Mouse (Mus musculus): ENCODE results near the gene Pdpk1.
"Not testable (repeated sequence)": the region's sequence is repeated elsewhere in the genome, so short reads cannot be mapped to it uniquely, and the experiment has no call there.

The Pdpk1 gene

DNA sequence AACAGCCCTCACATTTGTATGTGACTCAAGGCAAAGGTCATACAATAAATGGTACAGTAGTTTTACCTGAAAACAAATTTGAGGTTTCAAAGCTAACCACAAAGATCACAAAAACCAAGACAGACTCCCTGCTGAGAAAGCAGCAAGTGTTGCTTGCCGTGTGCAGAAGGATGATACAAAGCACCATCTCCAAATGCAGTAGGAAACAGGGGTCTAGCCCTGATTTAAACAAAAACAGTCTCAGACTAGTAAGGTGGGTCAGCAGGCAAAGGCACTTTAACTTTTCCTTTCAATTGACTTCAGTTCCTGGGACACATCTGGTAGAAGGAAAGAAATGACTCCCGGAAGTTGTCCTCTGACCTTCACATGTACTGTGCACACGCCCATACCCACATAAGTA lies 23.9 kb downstream of the Pdpk1 start:
- DNase-seq (ENCODE audit: extremely low read depth, low read depth): no peak

DNA sequence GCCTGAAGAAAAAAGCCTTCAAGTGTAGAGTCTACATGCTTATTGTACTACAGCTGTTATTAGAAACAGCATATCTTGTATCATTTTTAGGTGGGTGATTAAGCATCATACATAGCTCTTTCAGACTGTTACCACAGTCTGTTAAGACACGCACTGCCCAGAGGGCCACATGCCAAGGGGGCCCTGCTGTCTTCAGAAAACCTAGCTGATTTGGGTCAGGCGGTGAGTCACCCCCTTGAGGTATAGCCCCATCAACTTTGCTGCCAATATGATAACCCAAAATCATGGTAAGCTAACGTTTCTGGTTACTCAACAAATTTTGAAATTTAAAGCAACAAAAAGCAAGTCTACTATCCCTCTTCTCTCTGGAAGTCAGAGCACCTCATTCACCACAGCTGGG lies 31.3 kb downstream of the Pdpk1 start:
- DNase-seq (ENCODE audit: extremely low read depth, low read depth): no peak

DNA sequence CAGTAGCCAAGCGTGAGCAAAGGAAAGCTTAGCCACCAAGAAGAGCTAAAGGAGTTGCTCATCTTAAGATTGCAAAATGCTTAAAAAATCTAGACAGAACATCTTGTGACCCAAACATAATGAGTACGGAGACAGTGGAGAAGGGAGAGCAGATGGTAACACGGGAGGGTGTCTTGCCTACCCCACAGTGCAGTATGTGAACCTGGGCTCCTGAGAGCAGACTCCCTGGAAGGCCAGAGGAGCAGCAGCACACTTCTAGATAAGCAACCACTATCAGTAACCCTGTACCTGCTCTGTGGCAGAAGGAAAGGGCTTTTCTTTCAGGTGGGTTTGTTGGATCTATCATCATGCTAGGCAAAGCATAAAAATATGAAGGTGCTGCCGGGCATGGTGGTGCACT lies 37.7 kb downstream of the Pdpk1 start:
- no peak for DNase-seq (ENCODE audit: extremely low read depth, low read depth)

DNA sequence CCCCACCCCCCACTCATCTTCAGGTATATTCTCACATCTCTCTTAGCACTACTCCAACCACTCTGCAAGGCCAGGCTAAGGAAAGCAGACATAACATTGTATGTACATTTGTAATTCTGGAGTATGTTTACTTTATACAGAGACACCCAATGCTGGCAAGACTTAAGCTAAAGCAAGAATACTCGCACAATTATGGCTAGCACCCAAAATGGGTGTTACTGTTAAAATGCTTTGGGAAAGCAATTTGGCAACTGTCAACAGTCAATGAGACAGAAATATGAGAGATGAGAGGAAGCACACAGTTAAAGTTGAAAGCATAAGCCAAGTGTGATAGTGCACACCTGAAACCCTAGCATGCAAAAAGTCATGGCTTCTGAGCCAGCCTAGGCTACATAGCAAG lies 39.5 kb downstream of the Pdpk1 start:
- DNase-seq (ENCODE audit: extremely low read depth, low read depth): no peak

DNA sequence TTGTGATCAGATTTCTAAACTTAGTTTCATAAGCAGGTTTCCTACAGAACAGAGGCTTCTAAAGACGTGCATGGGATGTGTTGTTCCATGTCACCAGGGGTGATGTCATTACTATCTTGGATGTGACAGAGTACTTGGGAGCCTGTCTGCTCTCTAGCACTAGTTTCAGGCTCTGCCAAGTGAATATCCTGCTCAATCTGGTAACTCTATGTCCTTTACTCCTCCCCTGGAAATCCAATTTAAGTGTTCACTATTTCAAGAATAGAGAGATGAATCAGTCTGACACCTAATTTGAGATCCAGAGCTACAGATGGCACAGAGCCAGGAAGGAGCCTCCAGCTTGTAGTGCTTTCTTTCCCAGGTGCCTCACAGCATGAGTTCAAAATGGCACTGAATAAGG lies 41.8 kb downstream of the Pdpk1 start:
- DNase-seq (ENCODE audit: extremely low read depth, low read depth): no peak

DNA sequence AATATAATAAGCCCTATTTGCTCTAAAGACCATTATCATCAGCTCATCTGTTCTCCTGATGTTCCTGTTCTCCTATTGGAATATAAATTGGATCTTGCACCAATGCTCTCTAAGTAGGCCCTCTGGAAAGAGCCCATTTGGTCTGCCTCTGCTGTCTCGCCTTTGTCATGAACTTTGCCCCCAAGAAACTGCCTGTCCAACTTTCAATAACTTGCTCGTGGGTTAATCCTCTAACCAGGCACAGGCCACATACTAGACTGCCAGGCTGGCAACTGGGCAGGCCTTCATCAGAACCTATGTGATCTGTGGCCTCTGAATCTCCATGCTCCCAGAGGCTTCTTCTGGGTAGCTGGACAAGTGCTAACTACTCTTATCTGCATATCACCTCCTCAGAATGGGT lies 45.6 kb downstream of the Pdpk1 start:
- no peak for DNase-seq (ENCODE audit: extremely low read depth, low read depth)

DNA sequence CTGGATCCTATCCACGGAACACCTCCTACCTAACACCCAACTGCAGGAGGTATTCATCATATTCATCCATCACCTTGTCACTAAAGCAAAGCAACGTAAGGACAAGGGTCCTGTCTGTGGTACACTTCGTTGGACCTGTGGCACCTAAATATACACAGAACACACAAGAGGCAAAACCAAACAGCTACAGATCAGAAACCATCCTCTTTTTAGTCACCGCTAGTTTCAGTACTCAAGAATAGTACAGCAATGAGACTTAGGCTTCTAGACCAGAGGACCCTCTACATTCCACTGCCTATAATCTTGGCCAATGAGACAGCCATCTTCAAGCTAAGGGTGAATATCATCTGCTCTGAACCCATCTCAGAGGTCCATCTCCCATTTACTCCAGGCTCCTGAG lies 52.4 kb downstream of the Pdpk1 start:
- DNase-seq (ENCODE audit: extremely low read depth, low read depth): no peak

DNA sequence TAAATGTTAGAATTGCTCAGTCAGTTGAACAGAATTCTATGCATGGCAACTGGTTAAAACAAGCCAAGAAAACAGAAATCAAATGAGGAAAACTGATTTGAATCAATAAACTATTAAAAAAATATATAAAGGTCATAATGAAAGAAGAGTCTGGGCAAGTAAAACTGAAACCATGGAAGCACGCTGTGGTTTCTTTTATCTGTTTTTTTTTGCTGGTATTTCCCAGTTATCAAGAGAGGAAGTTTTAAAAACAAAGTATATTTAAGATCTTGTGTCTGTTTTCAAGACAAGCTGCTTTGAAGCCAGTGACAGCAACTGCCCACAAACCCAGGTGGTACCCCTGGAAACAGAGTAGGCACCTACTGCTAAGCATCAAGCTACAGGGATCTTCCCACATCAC lies 60.1 kb downstream of the Pdpk1 start:
- no peak for DNase-seq (ENCODE audit: extremely low read depth, low read depth)

DNA sequence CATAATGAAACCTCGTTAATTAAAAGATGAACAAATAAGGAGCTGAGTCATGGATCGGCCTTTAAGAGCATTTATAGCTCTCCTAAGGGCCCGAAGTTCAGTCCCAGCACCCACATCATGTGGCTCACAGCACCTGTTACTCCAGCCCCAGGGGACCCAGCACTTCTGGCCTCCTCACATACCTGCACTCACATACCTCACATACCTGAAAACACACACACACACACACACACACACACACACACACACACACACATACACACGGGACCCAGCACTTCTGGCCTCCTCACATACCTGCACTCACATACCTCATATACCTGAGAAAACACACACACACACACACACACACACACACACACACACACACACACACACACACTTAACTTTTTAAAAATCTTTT lies 64.3 kb downstream of the Pdpk1 start:
- DNase-seq (ENCODE audit: extremely low read depth, low read depth): not testable (repeated sequence)

DNA sequence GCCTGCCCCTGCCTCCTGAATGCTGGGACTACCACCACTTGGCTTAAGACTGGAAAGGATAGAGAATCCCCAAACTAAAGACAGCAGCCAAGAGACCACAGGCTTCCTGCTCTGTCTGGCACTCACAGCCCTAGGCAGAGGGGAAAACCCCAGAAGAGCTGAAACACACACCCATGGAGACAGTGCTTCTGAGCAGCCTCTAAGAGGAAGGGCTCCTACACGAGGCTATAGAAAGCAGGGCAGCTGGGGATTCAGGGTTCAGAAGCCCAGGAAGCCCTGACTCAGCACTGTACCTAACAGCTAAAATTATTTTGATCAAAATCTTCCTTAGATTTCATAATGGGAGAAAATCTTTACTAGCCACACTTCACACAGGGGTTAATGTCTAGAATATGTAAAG lies 66.1 kb downstream of the Pdpk1 start:
- DNase-seq (ENCODE audit: extremely low read depth, low read depth): no peak

DNA sequence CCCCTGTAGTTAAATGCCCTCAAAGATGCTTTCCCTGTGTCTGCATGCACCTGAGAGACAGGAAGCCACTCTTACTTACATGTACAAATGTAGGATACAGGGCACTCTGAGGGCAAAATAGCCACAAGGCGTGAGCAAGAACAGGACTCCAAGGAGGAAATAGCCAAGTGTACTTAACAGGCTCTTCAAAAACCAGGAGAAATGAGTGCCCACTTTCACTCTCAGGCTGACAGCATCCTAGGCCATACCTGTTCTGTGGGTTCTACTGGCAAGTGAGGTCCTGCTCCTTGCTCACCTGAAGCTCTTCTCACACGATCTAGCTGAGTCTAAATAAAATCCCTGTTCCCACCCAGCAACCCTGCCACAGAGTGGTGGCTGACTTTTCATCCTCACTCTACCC lies 73.6 kb downstream of the Pdpk1 start:
- no peak for DNase-seq (ENCODE audit: extremely low read depth, low read depth)

DNA sequence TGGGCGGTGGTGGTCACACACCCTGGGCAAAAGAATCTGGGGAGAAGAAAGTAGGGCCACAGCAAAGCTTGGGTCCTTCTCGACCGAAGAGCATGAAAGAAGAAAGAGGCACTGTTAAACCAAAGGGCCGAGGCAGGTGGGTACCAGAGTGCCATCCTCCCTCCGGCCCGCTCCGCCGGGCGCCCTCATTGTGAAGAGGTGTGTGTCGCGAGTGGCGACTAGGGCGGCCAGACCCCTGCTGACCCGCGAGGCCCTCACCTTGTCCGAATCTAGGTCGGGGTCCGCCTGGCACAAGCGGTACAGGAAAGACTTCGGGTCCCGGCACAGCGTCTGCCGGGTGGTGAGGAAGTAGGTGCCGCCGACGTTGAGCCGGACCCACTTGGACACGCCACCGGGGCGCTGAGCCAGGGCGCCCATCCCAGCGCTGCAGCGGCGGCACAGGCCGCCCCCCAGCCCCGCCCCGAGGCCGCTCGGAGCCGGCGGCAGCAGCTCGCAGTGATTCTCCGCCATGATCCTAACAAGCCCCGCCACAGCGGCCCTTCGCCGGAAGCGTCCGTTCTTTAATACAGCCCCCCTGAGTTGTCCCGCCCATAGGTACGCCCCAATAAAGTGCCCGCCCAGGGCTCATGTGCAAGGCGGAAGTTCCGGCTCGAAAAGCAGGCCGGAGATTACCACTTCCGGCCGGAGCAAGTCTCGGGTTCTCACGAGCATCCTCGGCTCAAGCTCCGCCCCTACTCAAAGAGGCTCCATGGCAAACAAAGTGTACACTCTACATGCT lies 77.6 kb downstream of the Pdpk1 start, which contains the start of gene Kctd5:
Kctd5 (minus strand) TSS at position 567 of the 778 bp plus-strand sequence.
- peak; percentile 86 for DNase-seq (ENCODE audit: extremely low read depth, low read depth)

DNA sequence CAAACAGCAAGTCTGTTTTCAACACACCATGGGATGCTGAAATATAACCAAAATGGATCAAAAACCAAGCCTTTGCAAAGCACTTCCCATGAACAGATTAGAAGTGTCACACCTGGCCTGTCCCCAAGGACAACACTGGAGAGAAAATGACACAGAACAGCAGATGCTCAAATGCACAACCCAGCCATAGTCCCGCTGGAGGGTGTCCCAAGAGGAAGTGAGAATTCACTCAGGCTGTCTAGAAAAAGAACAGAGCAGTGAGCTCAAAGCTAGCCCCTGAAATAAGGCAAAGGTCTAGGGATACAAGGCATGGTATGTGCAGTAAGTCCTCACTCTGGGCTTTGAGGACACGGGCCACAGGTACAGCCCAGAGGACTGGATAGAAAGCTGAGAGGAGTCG lies 81.2 kb downstream of the Pdpk1 start:
- DNase-seq (ENCODE audit: extremely low read depth, low read depth): no peak

DNA sequence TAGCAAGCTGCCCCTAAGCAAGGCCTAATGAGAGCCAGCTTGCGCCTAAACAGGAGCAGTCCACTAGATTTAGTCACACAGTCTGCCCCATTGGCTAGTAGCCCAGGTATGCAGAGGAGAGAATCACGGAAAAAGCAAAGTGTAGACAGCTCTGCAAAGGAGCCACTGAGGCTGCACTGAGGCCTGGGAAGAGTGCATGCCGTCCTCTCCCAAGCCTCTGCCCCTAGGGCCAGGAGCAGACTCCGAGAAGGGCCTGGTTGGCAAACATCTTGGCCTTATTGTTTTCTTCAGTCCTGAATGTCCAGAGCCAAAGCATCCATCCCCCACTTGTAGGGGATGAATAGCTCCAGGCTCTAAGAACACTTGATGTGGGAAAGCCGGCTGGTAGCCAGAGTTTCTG lies 82.5 kb downstream of the Pdpk1 start:
- DNase-seq (ENCODE audit: extremely low read depth, low read depth): no peak

DNA sequence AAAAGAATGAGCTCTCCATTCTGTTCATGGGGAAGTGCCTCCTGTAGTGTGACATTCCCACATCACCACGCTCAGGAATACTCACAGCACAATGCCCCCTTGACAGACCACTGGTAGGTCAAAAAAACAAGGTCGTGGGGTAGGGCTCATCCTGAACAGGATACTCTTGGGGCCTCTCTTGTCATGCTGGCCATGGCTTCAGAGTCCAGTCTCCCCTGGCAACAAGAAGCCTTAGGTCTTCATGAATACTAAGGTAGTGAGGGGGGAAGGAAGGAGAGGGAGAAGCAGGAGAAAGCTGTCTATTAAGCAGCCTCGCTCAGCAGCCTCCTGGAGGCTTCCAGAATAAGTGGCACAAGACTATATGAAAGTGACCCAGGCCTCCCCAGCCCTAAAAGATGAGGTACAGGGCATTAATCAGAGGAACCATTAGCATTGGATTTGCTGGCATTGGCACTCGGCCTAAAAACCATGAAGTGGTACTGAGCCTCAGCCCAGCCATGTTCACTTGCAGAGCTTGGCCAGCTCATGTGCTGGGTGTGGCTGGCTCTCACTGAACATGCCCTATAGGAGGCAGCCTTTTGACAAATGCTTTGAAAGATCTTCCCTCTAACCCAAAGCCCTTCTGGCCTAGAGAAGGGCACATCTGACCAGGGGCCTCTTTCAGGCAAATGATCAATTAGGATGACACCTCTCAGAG lies 88.1 kb downstream of the Pdpk1 start:
- no peak for DNase-seq (ENCODE audit: extremely low read depth, low read depth)

DNA sequence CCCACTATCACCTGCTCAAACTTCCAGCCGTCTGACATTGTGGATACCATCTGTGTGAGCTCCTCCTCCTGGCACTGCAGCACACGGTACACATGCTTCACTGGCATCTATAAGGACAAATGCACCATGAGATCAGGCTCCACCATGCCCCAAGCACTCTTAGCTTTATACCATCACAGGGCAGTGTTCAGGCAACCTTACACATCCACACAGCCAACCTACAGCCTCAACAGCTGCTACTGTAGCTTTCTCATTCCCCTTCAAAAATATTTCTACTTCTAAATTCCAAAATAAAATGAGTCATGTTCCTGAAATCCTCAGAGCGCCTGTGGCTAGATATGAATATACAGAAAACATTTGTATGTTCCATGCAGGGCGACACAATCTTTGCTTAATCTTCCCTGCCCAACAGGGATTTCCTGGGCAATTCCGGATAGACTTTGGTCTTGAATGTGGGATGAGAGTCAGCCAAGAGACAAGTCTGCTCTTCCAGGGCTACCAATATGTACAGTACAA lies 92.9 kb downstream of the Pdpk1 start:
- no peak for DNase-seq (ENCODE audit: extremely low read depth, low read depth)

DNA sequence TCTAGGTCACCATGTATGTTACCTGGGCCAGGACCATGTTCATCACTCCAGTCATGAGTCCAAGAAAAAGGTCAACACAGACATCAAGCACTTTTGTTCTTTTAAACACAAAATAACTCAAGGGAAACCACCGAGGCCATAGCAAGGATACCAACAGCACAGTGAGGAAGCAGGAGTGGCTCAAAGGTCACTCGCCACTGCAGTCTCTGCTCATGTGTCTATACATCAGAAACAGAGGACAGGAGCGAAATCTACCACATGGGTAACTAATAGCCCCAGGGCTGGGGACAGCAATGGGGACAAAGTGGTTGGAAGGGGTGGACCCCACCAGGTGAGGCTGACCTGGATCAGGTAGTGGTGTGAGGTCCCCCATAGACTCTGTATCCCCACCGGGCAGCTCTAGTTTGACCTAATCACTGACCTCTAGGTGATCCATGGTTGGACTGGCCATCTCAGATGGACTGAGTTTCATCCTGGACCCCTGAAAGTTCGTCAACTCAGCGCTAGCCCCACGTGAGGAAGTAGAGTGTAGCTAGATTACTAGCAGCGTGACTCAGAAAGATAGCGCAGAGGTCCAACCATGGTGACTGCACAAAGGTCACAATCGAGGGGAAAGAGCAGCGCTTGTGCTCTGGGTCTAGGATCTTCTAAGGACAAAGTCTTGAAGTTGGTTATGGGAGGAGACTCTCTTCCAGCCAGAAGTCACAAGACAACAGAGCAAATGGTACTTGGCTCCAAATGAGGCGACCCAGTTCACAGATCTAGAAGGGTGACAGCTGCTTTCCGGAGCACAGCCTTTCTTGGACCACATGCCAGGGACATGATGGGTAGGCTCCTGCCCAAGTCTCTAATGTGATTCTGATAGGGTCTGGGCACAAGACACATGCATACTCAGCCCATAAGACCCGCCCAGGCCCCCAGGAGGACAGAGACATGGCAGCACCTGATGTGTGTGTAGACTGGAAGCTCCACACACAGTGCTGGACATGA lies 93.8 kb downstream of the Pdpk1 start:
- no peak for DNase-seq (ENCODE audit: extremely low read depth, low read depth)

DNA sequence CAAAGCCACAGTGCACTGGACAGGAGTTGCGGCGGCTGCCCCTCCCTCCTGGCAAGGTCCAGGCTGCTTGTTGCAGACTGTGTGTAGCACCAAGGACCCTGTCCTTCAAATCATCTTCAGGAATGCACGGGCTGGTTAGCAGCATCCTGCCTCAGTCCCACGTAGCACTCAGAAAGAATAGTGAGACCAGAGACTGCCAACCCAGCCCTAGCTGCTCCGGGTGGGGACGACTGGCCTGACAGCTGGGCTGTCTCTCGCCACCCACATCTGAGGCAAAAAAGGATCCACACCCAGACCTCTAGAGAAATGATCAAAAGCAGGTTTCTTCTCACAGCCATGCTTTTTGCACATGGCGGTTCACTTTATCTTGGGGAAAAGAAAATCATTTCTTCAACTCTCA lies 101.7 kb downstream of the Pdpk1 start:
- DNase-seq (ENCODE audit: extremely low read depth, low read depth): no peak

DNA sequence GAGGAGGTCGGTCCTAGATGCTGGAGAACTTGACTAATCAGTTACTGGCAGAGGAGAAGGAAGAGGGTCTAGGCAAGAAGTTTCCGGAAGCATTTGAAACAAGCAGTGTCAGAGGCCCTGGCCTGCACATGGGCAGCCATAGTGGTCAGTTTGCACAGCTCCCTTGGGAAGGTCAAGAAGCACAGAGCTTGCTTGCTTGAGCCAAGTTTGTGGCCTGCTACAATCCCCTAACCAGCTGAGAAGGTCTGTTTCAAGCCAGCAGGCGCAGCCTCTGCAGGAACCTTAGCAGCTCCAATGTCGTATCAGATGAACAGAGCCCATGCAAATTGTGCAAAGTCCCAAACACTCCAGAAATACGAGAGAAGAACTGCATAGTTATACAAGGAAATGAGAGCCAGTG lies 102.7 kb downstream of the Pdpk1 start:
- no peak for DNase-seq (ENCODE audit: extremely low read depth, low read depth)

DNA sequence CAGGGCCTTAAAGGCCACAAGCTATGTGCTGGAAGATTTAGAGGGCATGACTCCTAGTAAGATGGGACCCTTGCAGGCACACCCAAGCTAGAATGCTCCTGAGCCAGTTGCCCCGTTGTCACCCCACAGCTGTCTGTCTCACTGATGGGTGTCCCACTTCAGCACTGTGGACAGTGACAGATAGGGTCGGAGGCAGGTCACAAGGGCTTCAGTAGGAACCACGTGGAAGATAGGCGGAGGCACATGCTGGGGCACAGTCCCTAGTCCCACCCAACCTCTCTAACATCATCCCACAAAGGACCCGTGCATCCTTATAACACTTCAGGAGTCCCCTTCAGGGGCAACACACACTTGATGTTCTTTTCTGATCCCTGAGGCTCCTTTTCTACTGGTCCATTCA lies 104.7 kb downstream of the Pdpk1 start:
- DNase-seq (ENCODE audit: extremely low read depth, low read depth): no peak

DNA sequence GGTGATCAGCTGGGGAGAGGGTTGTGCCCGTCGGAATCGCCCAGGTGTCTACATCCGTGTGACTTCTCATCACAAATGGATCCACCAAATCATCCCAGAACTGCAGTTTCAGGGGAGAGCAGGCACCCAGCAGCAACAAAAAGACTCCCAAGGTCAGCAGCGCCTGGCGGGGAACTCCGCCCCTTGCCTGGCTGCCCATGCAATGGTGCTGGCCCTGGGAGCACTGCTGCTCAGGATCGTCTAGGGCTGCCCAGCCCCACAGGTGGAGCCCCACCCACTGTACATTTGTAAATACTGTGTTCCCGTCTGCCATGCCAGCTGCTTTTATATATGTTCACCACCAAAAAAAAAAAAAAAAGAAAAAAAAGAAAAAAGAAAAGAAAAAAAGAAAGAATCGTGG lies 105.1 kb downstream of the Pdpk1 start:
- no peak for DNase-seq (ENCODE audit: extremely low read depth, low read depth)

DNA sequence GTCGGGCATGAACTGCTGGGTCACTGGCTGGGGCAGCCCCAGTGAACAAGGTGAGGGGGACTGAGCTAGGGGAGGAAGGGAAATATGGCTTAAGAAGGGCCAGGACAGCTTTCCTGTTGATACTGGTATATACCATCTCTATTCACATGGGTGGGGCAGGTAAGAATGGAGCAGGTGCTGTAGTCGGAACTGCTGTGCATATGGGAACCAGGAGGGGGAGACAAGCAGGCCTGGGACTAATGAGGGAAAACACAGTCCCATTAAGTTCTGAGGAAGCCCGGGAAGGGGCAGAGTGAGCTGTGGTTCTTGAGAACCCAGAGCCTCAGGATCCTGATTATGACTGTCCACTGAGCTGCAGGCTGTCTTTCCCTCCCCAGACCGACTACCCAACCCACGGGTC lies 106.2 kb downstream of the Pdpk1 start:
- DNase-seq (ENCODE audit: extremely low read depth, low read depth): no peak
